Mouse (Mus musculus) hindbrain, embryonic 11.5 days (tissue): Measurements from ENCODE around the gene Olfr523. TPM values are rescaled to one million over a fixed set of nuclear protein-coding genes. Genes with fewer than 3 reads are reported as not detected.
"Not testable (repeated sequence)": the region's sequence is repeated elsewhere in the genome, so short reads cannot be mapped to it uniquely, and the experiment has no call there.

ENCODE experiments used
- ATAC-seq: fragments of 200-750 bp; cut with Nextera tagmentation; 2 replicates; pipeline ENCODE4 v1.8.0; 2017; ENCODE audit warnings: mild to moderate bottlenecking, moderate TSS enrichment, moderate library complexity; ENCODE audit not compliant: low FRiP score
- DNase-seq: peaks from one replicate; pipeline ENCODE4 v3.0.0-alpha.2; 2015; ENCODE audit warnings: low spot score
- H3K27ac ChIP-seq: fragments of 300-500 bp; sonication (generic); 2 replicates; pipeline ENCODE4 v1.5.1; 2014; ENCODE audit warnings: mild to moderate bottlenecking, low read depth, low read length
- H3K27me3 ChIP-seq: fragments of 300-500 bp; sonication (generic); 2 replicates; pipeline ENCODE4 v1.6.1; 2014; ENCODE audit warnings: mild to moderate bottlenecking, low read length, moderate library complexity, mixed read lengths; ENCODE audit not compliant: control insufficient read depth, insufficient read depth
- H3K36me3 ChIP-seq: fragments of 300-500 bp; sonication (generic); 2 replicates; pipeline ENCODE4 v1.6.1; 2014; ENCODE audit warnings: mild to moderate bottlenecking, low read length, moderate library complexity, mixed read lengths; ENCODE audit not compliant: control insufficient read depth, insufficient read depth
- H3K4me1 ChIP-seq: fragments of 300-500 bp; sonication (generic); replicated peaks from 2 replicates; pipeline ENCODE4 v1.6.1; 2014; ENCODE audit warnings: low read length, mixed read lengths; ENCODE audit not compliant: control insufficient read depth, insufficient read depth
- H3K4me2 ChIP-seq: fragments of 300-500 bp; sonication (generic); replicated peaks from 2 replicates; pipeline ENCODE4 v1.6.1; 2014; ENCODE audit warnings: mild to moderate bottlenecking, low read depth, low read length
- H3K4me3 ChIP-seq: fragments of 300-500 bp; sonication (generic); 2 replicates; pipeline ENCODE4 v1.5.1; 2014; ENCODE audit warnings: low read depth, low read length
- H3K9ac ChIP-seq: fragments of 300-500 bp; sonication (generic); 2 replicates; pipeline ENCODE4 v1.6.1; 2014; ENCODE audit warnings: low read depth, low read length
- H3K9me3 ChIP-seq: fragments of 300-500 bp; sonication (generic); 2 replicates; pipeline ENCODE4 v1.6.1; 2016; ENCODE audit warnings: low read length; ENCODE audit not compliant: control insufficient read depth
- WGBS: fragments of 180-500 bp; shearing (Covaris S2); extraction: QIAGEN DNeasy Blood & Tissue Kit; methylation state at CpG from one replicate; pipeline ENCODE4 v1.1.7; 2014; 5-methylcytosine and 5-hydroxymethylcytosine counted together
- polyA plus RNA-seq: library from polyadenylated mRNA; unstranded; fragments of >200 nt; fragmentation: Nextera tagmentation; extraction: Ambion mirVana; gene quantifications from 2 replicates; pipeline ENCODE4 v1.2.1, GENCODE M21; 2014

The Olfr523 gene
- not detected in 2 replicates for polyA plus RNA-seq

- H3K9me3 ChIP-seq: no peaks in the 10 kb centered on the region
- DNase-seq (no peak), ATAC-seq (no peak)
- no peak within 1 kb of the TSS for H3K9ac ChIP-seq
- H3K36me3 ChIP-seq: no peaks in the 10 kb centered on the region
- H3K27me3 ChIP-seq: no peaks in the 10 kb centered on the region
- no peaks in the 10 kb centered on the region for H3K4me1 ChIP-seq
- H3K27ac ChIP-seq: no peak within 1 kb of the TSS
- H3K4me2 ChIP-seq: no peak within 1 kb of the TSS
- 72% methylated on average over 1 of the region's 1 CpGs for WGBS
- H3K4me3 ChIP-seq: no peak within 1 kb of the TSS
These were observed at the start of gene Olfr523 for GRCm38 (mm10) chr7:140172936-140173335. Olfr523 (plus strand) TSS chr7:140173217.

GRCm38 (mm10) chr7:140124382-140124781 is 48.6 kb upstream of the Olfr523 start:
- Histone ChIP-seq H3K9ac (no peak overlapping the region), H3K9me3 (no peaks in the 10 kb centered on the region), H3K4me1 (no peaks in the 10 kb centered on the region), H3K4me3 (no peak overlapping the region), H3K36me3 (no peaks in the 10 kb centered on the region), H3K27ac (no peak overlapping the region), H3K4me2 (no peak overlapping the region), H3K27me3 (no peaks in the 10 kb centered on the region)
- 94% methylated on average over 1 of the region's 1 CpGs for WGBS
- ATAC-seq (no peak), DNase-seq (no peak)

GRCm38 (mm10) chr7:140125278-140126021 is 47.6 kb upstream of the Olfr523 start:
- 1% methylated on average over 40 of the region's 40 CpGs for WGBS
- H3K9ac ChIP-seq: peak overlapping the region; percentile 81
- ATAC-seq (peak; percentile 97), DNase-seq (peak; percentile 93)
- no peak overlapping the region for H3K27ac ChIP-seq
- no peaks in the 10 kb centered on the region for H3K27me3 ChIP-seq
- peak overlapping the region; percentile 71 for H3K4me3 ChIP-seq
- H3K36me3 ChIP-seq: no peaks in the 10 kb centered on the region
- H3K4me2 ChIP-seq: peak overlapping the region; percentile 72
- no peaks in the 10 kb centered on the region for H3K9me3 ChIP-seq
- no peaks in the 10 kb centered on the region for H3K4me1 ChIP-seq

GRCm38 (mm10) chr7:140126022-140126350 is 47.0 kb upstream of the Olfr523 start:
- H3K4me1 ChIP-seq: no peaks in the 10 kb centered on the region
- no peak overlapping the region for H3K27ac ChIP-seq
- no peak; the same call in none of the 2 replicates for ATAC-seq

GRCm38 (mm10) chr7:140126934-140127333 is 46.1 kb upstream of the Olfr523 start:
- Histone ChIP-seq H3K9me3 (no peaks in the 10 kb centered on the region), H3K9ac (no peak overlapping the region), H3K4me1 (no peaks in the 10 kb centered on the region), H3K36me3 (no peaks in the 10 kb centered on the region), H3K27ac (no peak overlapping the region), H3K4me2 (no peak overlapping the region), H3K27me3 (no peaks in the 10 kb centered on the region), H3K4me3 (no peak overlapping the region)
- DNase-seq (no peak), ATAC-seq (no peak)
- 84% methylated on average over 3 of the region's 3 CpGs for whole genome bisulfite sequencing

More at GRCm38 (mm10) chr7:140126022-140126350, 47.0 kb upstream of the Olfr523 start:
- peak overlapping the region; percentile 81 for H3K9ac ChIP-seq
- 3% methylated on average over 5 of the region's 5 CpGs for WGBS
- H3K4me3 ChIP-seq: peak overlapping the region; percentile 71
- H3K4me2 ChIP-seq: peak overlapping the region; percentile 72
- H3K9me3 ChIP-seq: no peaks in the 10 kb centered on the region
- H3K27me3 ChIP-seq: no peaks in the 10 kb centered on the region
- DNase-seq: no peak
- no peaks in the 10 kb centered on the region for H3K36me3 ChIP-seq

GRCm38 (mm10) chr7:140127911-140128310 is 45.1 kb upstream of the Olfr523 start:
- Histone ChIP-seq H3K9ac (no peak overlapping the region), H3K4me2 (no peak overlapping the region), H3K9me3 (no peaks in the 10 kb centered on the region), H3K4me3 (no peak overlapping the region), H3K27me3 (no peaks in the 10 kb centered on the region), H3K27ac (no peak overlapping the region), H3K36me3 (no peaks in the 10 kb centered on the region), H3K4me1 (no peaks in the 10 kb centered on the region)
- ATAC-seq: no peak
- no peak for DNase-seq
- WGBS: 93% methylated on average over 2 of the region's 2 CpGs

GRCm38 (mm10) chr7:140132184-140132583 is 40.8 kb upstream of the Olfr523 start:
- H3K4me2 ChIP-seq, H3K36me3 ChIP-seq, H3K9me3 ChIP-seq, H3K27ac ChIP-seq, DNase-seq, H3K27me3 ChIP-seq, ATAC-seq, H3K4me3 ChIP-seq, H3K9ac ChIP-seq, H3K4me1 ChIP-seq: not testable (repeated sequence)
- WGBS: 95% methylated on average over 6 of the region's 7 CpGs

GRCm38 (mm10) chr7:140134033-140134432 is 39.0 kb upstream of the Olfr523 start:
- H3K9me3 ChIP-seq, ATAC-seq, H3K4me2 ChIP-seq, DNase-seq, H3K27ac ChIP-seq, H3K9ac ChIP-seq, H3K36me3 ChIP-seq, H3K4me1 ChIP-seq, H3K27me3 ChIP-seq, H3K4me3 ChIP-seq: not testable (repeated sequence)
- 95% methylated on average over 5 of the region's 7 CpGs for WGBS

- H3K4me3 ChIP-seq: no peak overlapping the region
- ATAC-seq: no peak
- H3K27me3 ChIP-seq: no peaks in the 10 kb centered on the region
- H3K9me3 ChIP-seq: no peaks in the 10 kb centered on the region
- DNase-seq: no peak
- H3K27ac ChIP-seq: no peak overlapping the region
- H3K4me1 ChIP-seq: no peaks in the 10 kb centered on the region
- no peaks in the 10 kb centered on the region for H3K36me3 ChIP-seq
- no peak overlapping the region for H3K4me2 ChIP-seq
- no peak overlapping the region for H3K9ac ChIP-seq
- 89% methylated on average over 5 of the region's 5 CpGs for WGBS
These were observed 37.8 kb upstream of the Olfr523 start for GRCm38 (mm10) chr7:140135106-140135770.
